Mouse (Mus musculus): ENCODE data around the gene Tsc22d2. TPM values are rescaled to one million over a fixed set of nuclear protein-coding genes. Genes with fewer than 3 reads are reported as not detected.

Tsc22d2 gene
- polyA plus RNA-seq, 1 experiment from 2014 or later = 5.5 TPM

- 48% methylated on average over 3 of the region's 3 CpGs for WGBS (ENCODE audit: insufficient replicate concordance)
- Histone ChIP-seq H3K27me3 (ENCODE audit: insufficient read depth, low read length) (no peaks in the 10 kb centered on the region), H3K27ac (ENCODE audit: low read depth) (no peak overlapping the region), H3K9me3 (ENCODE audit: low read length) (no peaks in the 10 kb centered on the region), H3K4me3 (ENCODE audit: low read depth, low read length) (no peak overlapping the region), H3K36me3 (replicated peaks; ENCODE audit: insufficient read depth, low read length) (no peaks in the 10 kb centered on the region), H3K4me2 (ENCODE audit: low read depth, low read length) (no peak overlapping the region), H3K4me1 (ENCODE audit: insufficient read depth) (peaks cover 5% of the 10 kb centered on the region; the same call in 1 of the 2 replicates), H3K9ac (replicated peaks) (no peak overlapping the region)
- DNase-seq = no peak
- TF ChIP-seq EP300 (IDR thresholded peaks at IDR 0.05; ENCODE audit: low read depth) (no peak), CTCF (IDR thresholded peaks at IDR 0.05; ENCODE audit: low read depth) (no peak)
- no peak for ATAC-seq
These were observed 37.8 kb upstream of the Tsc22d2 start for GRCm38 (mm10) chr3:58376713-58377112.

- TF ChIP-seq EP300 (IDR thresholded peaks at IDR 0.05; ENCODE audit: low read depth) = no peak
- no peak for TF ChIP-seq CTCF (IDR thresholded peaks at IDR 0.05; ENCODE audit: low read depth)
These were observed 36.9 kb upstream of the Tsc22d2 start for GRCm38 (mm10) chr3:58377589-58378134.

GRCm38 (mm10) chr3:58382676-58383075 lies 31.8 kb upstream of the Tsc22d2 start:
- H3K27me3 ChIP-seq (ENCODE audit: insufficient read depth, low read length) = no peaks in the 10 kb centered on the region
- H3K36me3 ChIP-seq (replicated peaks; ENCODE audit: insufficient read depth, low read length) = no peaks in the 10 kb centered on the region
- 85% methylated on average over 1 of the region's 1 CpGs for WGBS (ENCODE audit: insufficient replicate concordance)
- DNase-seq (no peak), ATAC-seq (no peak)
- no peak for TF ChIP-seq CTCF (IDR thresholded peaks at IDR 0.05; ENCODE audit: low read depth)
- TF ChIP-seq EP300 (IDR thresholded peaks at IDR 0.05; ENCODE audit: low read depth) = no peak
- no peak overlapping the region for H3K9ac ChIP-seq (replicated peaks)
- no peak overlapping the region for H3K4me2 ChIP-seq (ENCODE audit: low read depth, low read length)
- no peaks in the 10 kb centered on the region for H3K9me3 ChIP-seq (ENCODE audit: low read length)
- no peak overlapping the region for H3K4me3 ChIP-seq (ENCODE audit: low read depth, low read length)
- H3K27ac ChIP-seq (ENCODE audit: low read depth) = no peak overlapping the region
- H3K4me1 ChIP-seq (ENCODE audit: insufficient read depth) = no peaks in the 10 kb centered on the region

More at GRCm38 (mm10) chr3:58377589-58378134, 36.9 kb upstream of the Tsc22d2 start:
- DNase-seq (no peak), ATAC-seq (no peak)
- no peaks in the 10 kb centered on the region for H3K27me3 ChIP-seq (ENCODE audit: insufficient read depth, low read length)
- WGBS (ENCODE audit: insufficient replicate concordance) = 57% methylated on average over 5 of the region's 5 CpGs
- H3K27ac ChIP-seq (ENCODE audit: low read depth) = no peak overlapping the region
- no peaks in the 10 kb centered on the region for H3K9me3 ChIP-seq (ENCODE audit: low read length)
- no peaks in the 10 kb centered on the region for H3K36me3 ChIP-seq (replicated peaks; ENCODE audit: insufficient read depth, low read length)
- H3K4me3 ChIP-seq (ENCODE audit: low read depth, low read length) = no peak overlapping the region
- H3K4me1 ChIP-seq (ENCODE audit: insufficient read depth) = no peaks in the 10 kb centered on the region
- no peak overlapping the region for H3K4me2 ChIP-seq (ENCODE audit: low read depth, low read length)
- no peak overlapping the region for H3K9ac ChIP-seq (replicated peaks)

- Histone ChIP-seq H3K27ac (ENCODE audit: low read depth) (no peak overlapping the region), H3K4me2 (ENCODE audit: low read depth, low read length) (no peak overlapping the region), H3K4me1 (ENCODE audit: insufficient read depth) (no peaks in the 10 kb centered on the region), H3K9me3 (ENCODE audit: low read length) (no peaks in the 10 kb centered on the region), H3K36me3 (replicated peaks; ENCODE audit: insufficient read depth, low read length) (no peaks in the 10 kb centered on the region), H3K9ac (replicated peaks) (no peak overlapping the region), H3K4me3 (ENCODE audit: low read depth, low read length) (no peak overlapping the region), H3K27me3 (ENCODE audit: insufficient read depth, low read length) (no peaks in the 10 kb centered on the region)
- ATAC-seq (no peak), DNase-seq (no peak)
- WGBS (ENCODE audit: insufficient replicate concordance) = 60% methylated on average over 1 of the region's 1 CpGs
- TF ChIP-seq CTCF (IDR thresholded peaks at IDR 0.05; ENCODE audit: low read depth) = no peak
- TF ChIP-seq EP300 (IDR thresholded peaks at IDR 0.05; ENCODE audit: low read depth) = no peak
These were observed 29.5 kb upstream of the Tsc22d2 start for GRCm38 (mm10) chr3:58385060-58385459.

GRCm38 (mm10) chr3:58388731-58389130 lies 25.8 kb upstream of the Tsc22d2 start:
- no peak overlapping the region for H3K9ac ChIP-seq (replicated peaks)
- H3K4me3 ChIP-seq (ENCODE audit: low read depth, low read length) = no peak overlapping the region
- H3K27ac ChIP-seq (ENCODE audit: low read depth) = no peak overlapping the region
- 74% methylated on average over 4 of the region's 4 CpGs for WGBS (ENCODE audit: insufficient replicate concordance)
- ATAC-seq (no peak), DNase-seq (no peak)
- H3K4me1 ChIP-seq (ENCODE audit: insufficient read depth) = no peaks in the 10 kb centered on the region
- H3K36me3 ChIP-seq (replicated peaks; ENCODE audit: insufficient read depth, low read length) = no peaks in the 10 kb centered on the region
- no peaks in the 10 kb centered on the region for H3K27me3 ChIP-seq (ENCODE audit: insufficient read depth, low read length)
- no peaks in the 10 kb centered on the region for H3K9me3 ChIP-seq (ENCODE audit: low read length)
- no peak overlapping the region for H3K4me2 ChIP-seq (ENCODE audit: low read depth, low read length)
- TF ChIP-seq CTCF (IDR thresholded peaks at IDR 0.05; ENCODE audit: low read depth) (no peak), EP300 (IDR thresholded peaks at IDR 0.05; ENCODE audit: low read depth) (no peak)

GRCm38 (mm10) chr3:58398541-58398940 lies 16.0 kb upstream of the Tsc22d2 start:
- H3K9ac ChIP-seq (replicated peaks) = no peak overlapping the region
- TF ChIP-seq CTCF (IDR thresholded peaks at IDR 0.05; ENCODE audit: low read depth) = no peak
- no peak overlapping the region for H3K4me2 ChIP-seq (ENCODE audit: low read depth, low read length)
- no peaks in the 10 kb centered on the region for H3K27me3 ChIP-seq (ENCODE audit: insufficient read depth, low read length)
- H3K27ac ChIP-seq (ENCODE audit: low read depth) = no peak overlapping the region
- H3K36me3 ChIP-seq (replicated peaks; ENCODE audit: insufficient read depth, low read length) = no peaks in the 10 kb centered on the region
- WGBS (ENCODE audit: insufficient replicate concordance) = 67% methylated on average over 5 of the region's 5 CpGs
- no peaks in the 10 kb centered on the region for H3K9me3 ChIP-seq (ENCODE audit: low read length)
- H3K4me1 ChIP-seq (ENCODE audit: insufficient read depth) = no peaks in the 10 kb centered on the region
- DNase-seq = no peak
- no peak overlapping the region for H3K4me3 ChIP-seq (ENCODE audit: low read depth, low read length)
- ATAC-seq = no peak

- no peak overlapping the region for H3K4me2 ChIP-seq (ENCODE audit: low read depth, low read length)
- no peaks in the 10 kb centered on the region for H3K9me3 ChIP-seq (ENCODE audit: low read length)
- DNase-seq (no peak), ATAC-seq (no peak)
- H3K9ac ChIP-seq (replicated peaks) = no peak overlapping the region
- no peaks in the 10 kb centered on the region for H3K4me1 ChIP-seq (ENCODE audit: insufficient read depth)
- H3K27ac ChIP-seq (ENCODE audit: low read depth) = no peak overlapping the region
- H3K36me3 ChIP-seq (replicated peaks; ENCODE audit: insufficient read depth, low read length) = no peaks in the 10 kb centered on the region
- no peak overlapping the region for H3K4me3 ChIP-seq (ENCODE audit: low read depth, low read length)
- H3K27me3 ChIP-seq (ENCODE audit: insufficient read depth, low read length) = no peaks in the 10 kb centered on the region
- WGBS (ENCODE audit: insufficient replicate concordance) = 68% methylated on average over 3 of the region's 3 CpGs
- TF ChIP-seq EP300 (IDR thresholded peaks at IDR 0.05; ENCODE audit: low read depth) (no peak), CTCF (IDR thresholded peaks at IDR 0.05; ENCODE audit: low read depth) (no peak)
These were observed 14.6 kb upstream of the Tsc22d2 start for GRCm38 (mm10) chr3:58399931-58400330.

All from liver, postnatal 0 days (tissue).